Mouse (Mus musculus) liver, adult (tissue): Measurements from ENCODE around the gene Chid1.

ENCODE experiments used
- GATA4 ChIP-seq: IDR thresholded peaks from 2 replicates; pipeline ENCODE4 v1.6.1; 2014; ENCODE audit warnings: mild to moderate bottlenecking, low read length; ENCODE audit not compliant: insufficient replicate concordance

Gene Chid1

DNA sequence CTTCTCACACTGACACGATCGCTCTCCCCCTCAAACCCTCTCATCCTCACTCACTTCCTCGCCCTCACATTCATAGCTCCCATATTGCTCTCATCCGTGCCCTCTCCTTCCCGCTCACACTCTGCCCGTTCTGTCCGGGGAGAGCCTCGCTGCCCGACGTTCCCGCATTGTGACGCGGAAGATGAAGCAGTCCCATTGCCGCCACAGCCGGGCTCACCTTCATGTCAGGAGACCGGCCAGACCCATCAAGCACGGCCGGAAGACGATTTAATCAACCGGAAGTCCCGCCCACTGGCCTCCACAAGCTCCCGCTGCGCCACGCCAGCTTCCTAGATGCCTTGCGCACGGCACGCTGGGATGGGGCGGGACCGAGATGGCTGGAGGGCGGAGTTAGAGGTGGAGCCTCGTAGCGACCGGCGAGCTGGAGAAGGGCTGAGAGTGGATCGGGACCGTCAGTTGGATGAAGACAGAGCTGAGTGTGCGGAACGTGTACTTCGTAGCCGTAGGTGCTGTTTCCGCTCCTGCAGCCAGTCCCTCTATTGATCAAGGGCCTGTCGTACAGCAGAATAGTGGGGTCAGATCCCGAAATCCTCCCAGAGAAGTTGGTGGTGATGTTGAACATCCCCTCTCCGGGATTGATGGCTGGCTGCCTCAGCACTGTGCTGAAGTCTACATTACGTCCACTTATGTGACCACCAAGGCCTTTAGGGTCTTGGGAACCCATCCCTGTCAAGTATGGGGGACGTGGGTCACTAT, at the start of gene Chid1:
Gene Chid1 (minus strand): TSS at position 302 of the 756 bp plus-strand sequence.
- TF ChIP-seq GATA4, result peak; percentile 91; the same call in 1 of the 2 replicates

DNA sequence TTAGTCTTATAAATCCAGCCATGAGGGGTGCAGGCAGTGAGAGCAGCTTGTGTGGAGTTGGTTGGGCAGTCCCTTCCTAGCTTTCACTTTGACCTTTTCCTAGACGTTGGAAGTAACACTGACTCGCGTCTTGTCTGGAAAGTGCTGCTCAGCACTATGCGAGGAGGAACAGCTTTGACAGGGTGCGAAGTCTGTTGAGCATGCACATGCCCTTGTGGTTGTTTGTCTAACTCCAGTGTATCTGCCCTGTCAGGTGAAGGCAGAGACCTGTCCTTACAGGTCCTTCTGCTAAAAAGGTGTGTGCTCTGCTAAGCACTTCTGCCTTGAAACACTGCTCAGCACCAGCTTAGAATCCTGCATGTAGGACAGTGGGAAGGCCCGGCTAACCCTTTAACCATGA, 49.2 kb upstream of the Chid1 start:
- TF ChIP-seq GATA4, result no peak

DNA sequence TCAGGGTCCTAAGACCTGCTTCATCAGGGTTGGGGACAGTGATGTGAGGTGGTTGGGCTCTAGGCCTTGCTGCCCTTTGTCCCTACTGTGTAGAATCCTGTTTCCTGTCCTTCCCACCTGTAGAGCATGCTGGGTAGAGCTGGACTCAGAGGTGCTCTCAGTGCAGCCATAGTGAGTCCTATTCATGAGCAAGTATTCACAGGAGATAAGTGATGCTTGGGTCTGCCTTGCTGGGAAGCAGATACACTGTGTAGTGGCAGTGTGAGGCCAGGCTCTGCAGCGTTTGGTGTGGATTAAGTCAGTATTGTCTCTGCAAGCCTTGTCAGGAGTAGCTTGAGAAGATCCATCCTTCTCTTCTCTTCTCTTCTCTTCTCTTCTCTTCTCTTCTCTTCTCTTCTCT, 46.2 kb upstream of the Chid1 start:
- TF ChIP-seq GATA4, result no peak

DNA sequence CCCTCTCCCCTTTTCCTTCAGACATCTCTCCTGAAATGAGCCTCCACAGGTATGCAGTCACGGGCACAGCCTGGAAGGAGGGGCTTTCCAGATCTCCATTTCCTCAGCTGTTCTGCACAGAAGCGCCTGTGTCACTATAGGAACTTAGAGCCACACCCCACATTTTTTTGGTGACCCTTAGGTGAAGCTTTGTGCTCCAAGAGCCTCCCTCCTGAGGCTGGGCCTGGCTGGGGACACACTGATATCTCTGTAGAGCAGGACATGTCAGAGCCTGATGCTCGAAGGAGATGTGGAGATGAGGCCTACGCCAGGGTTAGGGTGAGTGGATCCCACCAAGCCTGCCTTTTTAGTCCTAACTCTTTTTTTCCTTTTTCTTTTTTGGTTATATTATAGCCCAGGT, 45.6 kb upstream of the Chid1 start:
- TF ChIP-seq GATA4, result no peak

DNA sequence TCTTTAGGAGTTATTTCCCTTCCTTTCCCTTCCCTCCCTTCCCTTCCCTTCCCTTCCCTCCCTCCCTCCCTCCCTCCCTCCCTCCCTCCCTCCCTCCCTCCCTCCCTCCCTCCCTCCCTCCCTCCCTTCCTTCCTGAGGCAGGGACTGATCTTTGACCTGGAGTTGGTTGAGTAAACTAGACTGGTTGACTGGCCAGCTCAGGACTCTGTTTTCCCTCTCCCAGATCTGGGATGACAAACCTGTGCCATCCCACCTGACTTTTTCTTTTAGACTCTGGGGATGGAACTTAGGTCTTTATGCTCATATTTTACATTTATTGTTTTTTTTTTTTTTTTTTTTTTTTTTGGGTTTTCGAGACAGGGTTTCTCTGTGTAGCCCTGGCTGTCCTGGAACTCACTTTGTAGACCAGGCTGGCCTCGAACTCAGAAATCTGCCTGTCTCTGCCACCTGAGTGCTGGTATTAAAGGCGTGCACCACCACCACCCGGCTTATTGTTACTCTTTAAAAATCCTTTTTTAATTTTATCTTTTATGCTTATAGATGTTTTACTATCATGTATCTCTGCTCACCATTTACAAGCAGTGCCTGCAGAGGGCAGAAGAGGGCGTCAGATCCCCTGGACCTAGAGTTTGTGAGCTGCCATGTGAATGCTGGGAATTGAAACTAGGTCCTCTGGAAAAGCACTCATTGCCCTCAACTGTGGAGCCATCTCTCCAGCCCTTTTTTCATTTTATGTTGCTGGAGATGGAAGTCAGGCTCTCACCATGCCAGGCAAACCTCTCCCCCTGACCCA, 44.6 kb upstream of the Chid1 start:
- TF ChIP-seq GATA4, result no peak

DNA sequence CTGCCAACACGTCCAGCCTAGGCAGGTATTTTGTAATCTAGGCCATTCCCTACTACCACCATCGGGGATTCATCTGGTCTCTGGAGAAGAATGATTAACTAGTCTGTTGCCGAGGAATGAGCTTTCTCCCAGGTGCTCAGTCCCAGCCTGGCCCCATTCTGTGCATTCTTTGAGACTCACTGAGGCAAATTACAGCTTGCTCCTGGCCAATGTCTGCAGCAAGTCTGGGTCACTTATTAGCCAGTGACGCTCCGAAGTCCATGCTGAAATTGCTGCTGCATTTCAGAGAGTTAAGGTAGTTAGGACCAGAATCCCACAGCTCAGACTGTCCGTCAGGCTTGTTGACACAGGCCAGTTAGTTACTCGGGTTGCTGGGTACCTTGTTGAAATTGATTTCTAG, 41.7 kb upstream of the Chid1 start:
- no peak for TF ChIP-seq GATA4

DNA sequence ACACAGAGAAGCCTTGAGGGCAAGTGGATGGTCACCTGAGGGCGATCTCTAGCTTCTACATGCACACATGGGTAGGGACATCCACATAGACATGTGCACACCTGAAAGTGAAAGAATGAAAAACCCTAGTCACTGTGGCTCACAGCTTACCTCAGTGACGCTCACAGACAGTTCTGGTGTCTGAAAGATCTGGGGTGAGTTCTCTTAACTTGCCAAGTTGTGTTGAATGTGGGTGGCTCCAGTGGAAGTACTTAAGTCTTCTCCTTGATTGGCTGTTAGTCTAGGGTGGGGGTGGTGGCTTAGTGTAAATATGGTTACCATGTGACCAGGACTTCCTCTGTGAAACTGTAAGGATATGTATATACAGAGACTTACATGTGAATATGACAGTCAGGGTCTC, 39.3 kb upstream of the Chid1 start:
- TF ChIP-seq GATA4, result no peak

DNA sequence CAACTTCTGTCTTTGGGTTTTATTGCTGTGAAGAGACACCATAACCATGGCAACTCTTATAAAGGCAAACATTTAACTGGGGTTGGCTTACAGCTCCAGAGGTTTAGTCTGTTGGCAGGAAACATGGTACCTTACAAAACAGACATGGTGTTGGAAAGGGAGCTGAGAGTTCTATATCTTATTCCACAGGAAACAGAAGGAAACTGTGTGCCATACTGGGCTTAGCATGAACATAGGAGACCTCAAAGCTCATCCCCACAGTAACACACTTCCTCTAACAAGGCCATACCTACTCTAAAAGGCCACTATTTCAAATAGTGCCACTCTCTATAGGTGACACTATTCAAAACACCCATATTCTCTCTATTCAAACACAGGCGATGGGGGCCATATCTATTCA, 38.9 kb upstream of the Chid1 start:
- no peak for TF ChIP-seq GATA4

DNA sequence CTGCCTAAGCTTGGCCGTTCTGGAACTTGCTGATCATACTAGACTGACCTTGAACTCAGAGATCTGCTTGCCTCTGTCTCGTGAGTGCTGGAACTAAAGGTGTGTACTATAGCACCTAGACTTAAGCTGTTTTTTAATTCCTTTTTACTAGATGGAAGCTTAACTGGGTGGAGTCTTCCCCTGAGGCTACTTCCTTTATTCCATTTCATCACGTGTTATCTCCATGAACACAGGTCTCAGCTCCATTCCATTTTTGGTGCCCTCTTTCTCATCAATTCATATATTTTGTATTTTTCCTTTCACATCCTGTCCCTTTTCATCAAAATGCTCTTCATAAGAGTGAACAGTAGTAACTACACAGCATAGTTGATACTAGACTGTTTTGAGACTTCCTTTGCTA, 38.1 kb upstream of the Chid1 start:
- no peak for TF ChIP-seq GATA4

DNA sequence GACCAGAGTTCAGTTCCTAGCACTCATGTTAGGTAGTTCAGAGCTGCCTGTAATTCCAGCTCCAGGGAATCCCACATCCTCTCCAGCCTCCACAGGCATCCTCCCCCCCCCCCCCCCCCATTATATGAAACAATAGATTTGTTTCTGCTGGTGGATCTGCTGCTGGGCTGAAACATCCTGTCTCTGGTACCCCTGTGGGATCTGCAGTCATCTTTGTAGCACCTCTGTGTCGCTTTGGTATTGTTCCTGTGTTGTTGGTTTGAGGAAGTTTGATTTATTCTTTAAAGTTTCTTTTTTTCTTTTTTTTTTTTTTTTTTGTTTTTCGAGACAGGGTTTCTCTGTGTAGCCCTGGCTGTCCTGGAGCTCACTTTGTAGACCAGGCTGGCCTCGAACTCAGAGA, 35.8 kb upstream of the Chid1 start:
- no peak for TF ChIP-seq GATA4

DNA sequence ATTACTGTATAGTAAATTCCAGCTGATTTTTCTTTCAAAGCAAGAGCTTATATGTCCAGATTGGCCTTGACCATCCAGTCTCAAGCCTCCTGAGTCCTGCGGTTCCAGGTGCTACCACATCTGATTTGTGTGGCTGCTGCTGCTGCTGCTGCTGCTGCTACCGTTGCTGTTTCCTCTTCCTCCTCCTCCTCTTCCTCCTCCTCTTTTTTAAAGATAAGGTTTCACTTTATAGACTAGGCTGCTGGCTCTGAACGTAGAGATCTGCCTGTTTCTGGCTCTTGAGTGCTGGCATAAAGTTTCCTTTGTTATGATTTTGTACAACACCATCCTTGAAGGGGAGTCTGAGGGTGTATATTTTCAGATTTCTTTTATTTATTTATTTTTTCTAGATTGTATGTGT, 34.4 kb upstream of the Chid1 start:
- TF ChIP-seq GATA4, result no peak

DNA sequence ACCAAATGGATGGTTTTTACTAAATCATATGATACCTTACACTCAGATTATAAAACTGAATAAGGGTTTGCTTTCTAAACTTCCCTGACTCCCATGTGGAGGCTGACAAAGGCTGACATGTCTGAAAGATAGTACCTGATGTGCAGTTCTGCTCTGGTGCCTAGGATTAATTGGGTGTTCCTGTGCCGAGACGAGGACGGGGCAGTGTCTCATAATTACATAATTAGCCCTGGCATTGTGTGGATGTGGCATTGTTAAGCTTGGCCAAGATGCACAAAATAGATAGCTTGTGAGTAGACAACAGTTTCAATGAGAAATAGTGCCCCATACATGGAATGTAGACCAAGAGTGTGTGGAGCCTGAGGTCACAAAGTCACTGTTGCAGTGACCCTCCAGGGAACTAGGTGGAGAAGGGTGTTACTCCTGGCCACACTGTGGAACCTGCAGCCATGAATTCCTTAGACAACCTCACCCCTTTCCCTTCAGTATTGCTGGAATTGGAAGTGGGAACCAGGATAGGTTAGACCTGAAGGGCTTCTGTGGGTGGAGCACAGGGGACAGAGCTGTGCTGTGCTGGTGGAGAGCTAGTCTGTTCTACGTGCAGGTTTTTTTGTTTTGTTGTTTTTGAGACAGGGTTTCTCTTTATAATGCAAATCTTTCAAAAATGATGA, 31.1 kb upstream of the Chid1 start:
- TF ChIP-seq GATA4, result no peak

DNA sequence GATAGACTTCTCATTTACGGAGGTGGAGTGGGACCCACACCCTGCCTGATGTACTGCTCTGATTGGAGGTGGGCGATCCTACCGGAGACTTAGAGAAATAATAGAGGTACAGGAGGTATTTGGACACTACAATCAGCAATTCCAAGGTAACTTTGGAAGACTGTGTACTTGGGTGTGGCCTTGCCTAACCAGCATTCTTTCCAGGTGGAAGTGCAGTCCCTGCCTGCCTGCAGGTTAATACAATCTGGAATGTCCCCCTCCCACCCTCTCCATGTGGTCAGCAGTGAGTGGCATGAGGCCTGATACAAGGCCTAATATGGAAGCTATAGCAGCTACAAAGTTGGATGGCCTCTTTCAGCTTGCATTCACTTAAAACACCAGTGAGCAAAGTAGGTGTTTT, 30.3 kb upstream of the Chid1 start:
- TF ChIP-seq GATA4, result no peak

DNA sequence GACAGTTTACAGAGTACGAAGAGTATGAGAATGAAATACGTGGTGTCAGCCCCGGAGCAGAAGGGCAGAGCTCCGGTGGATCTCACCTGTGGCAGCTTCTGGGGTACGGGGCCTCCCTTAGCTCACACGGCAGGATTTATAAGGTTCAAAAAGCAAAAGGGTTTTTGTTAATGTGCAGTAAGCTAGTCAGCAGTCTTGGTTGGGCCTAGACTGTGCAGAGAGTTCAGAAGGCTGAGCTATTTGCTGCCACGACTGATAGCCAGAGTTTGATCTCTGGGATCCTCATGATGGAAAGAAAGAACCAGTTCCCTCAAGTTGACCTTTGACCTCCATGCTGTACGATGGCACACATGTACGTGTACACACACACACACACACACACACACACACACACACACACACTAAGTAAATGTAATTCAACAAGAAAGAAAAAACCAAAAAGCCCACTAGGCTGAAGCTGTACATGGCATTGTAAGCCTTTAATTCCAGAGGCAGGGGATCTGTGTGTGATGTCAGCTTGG, 29.7 kb upstream of the Chid1 start:
- TF ChIP-seq GATA4, result no peak

DNA sequence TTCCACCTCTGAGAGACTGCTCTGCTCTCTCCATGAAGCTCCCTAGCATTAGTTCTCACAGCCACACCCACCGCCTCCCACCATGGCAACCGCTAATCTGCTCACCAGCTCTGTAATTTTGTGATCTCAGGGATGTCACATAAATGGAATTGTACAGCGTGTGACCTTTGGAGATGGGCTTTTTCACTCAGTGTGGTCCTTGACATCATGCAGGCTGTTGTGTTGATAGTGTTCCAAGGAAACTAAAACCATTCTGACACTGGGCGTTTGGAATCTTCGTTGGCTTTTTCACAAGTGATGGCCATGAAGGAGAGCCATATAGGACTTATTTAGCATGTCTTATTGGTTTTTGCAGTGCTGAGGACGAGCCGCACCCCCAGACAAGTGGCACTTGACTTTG, 26.9 kb upstream of the Chid1 start:
- TF ChIP-seq GATA4, result no peak

DNA sequence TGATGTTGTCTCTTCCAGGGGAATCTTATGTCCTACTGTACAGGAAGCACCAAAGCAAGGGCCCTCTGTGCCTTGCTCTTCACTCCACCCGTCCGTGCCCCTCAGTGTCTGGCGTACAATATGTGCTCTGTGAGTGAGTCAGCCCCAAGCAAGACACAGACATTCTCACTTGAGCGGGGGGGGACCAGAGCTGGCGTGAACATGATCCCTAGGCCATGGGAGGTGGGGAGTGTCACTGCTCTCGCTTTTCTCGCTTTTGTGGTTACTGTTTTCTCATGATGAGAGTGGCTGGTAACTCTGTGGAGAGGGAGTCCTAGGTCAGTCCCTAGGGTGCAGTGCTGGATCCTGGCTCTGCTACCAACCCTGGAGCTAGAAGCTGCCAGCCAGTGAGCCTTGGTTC, 24.9 kb upstream of the Chid1 start:
- TF ChIP-seq GATA4, result no peak
